Mouse (Mus musculus) cortical plate, adult 2 months (tissue): ENCODE results near the gene Slc22a12.

Experiments used
- CTCF ChIP-seq: fragments of 200-500 bp; IDR thresholded peaks from 2 replicates; pipeline ENCODE4 v1.5.1; 2011; ENCODE audit warnings: mild to moderate bottlenecking, control low read depth, low read length; ENCODE audit not compliant: insufficient read depth; ENCODE audit errors: extremely low read depth
- POLR2A ChIP-seq: fragments of 200-500 bp; IDR thresholded peaks from 2 replicates; pipeline ENCODE4 v1.6.1; 2011; ENCODE audit warnings: mild to moderate bottlenecking, low read length, control low read depth; ENCODE audit not compliant: insufficient read depth; ENCODE audit errors: extremely low read depth

GRCm38 (mm10) chr19:6571476-6571875 is 28.6 kb upstream of the Slc22a12 start:
- no peak for TF ChIP-seq POLR2A
- TF ChIP-seq CTCF: no peak
